Comparison of ENCODE assay signal across 8 mouse cellular contexts in genomic region chr9:110116353-110116976, GRCm38 (mm10). TPM values are rescaled to one million over a fixed set of nuclear protein-coding genes. Genes with fewer than 3 reads are reported as not detected.
DNase-seq lines count a peak whose midpoint lies in the region; ATAC-seq and TF ChIP-seq lines count a peak whose summit lies in the region.

No protein-coding gene starts in this region.

- peaks cover 5% of the 10 kb centered on the region for H3K36me3 ChIP-seq in kidney, adult 2 months (ENCODE audit: control insufficient read depth, insufficient read depth, low read length)
- peaks cover 33% of the 10 kb centered on the region for H3K36me3 ChIP-seq in heart, postnatal 0 days (replicated peaks; ENCODE audit: control insufficient read depth, insufficient read depth, low read length)
- peaks cover 28% of the 10 kb centered on the region for H3K36me3 ChIP-seq in midbrain, embryonic 12.5 days

- no peak for TF ChIP-seq POLR2A in kidney, adult 2 months (IDR thresholded peaks at IDR 0.05; ENCODE audit: low read depth, low read length)

- ATAC-seq in heart, postnatal 0 days (ENCODE audit: insufficient read depth, low read depth) = no peak
- no peak; the same call in 1 of the 2 replicates for ATAC-seq in midbrain, embryonic 12.5 days (ENCODE audit: low FRiP score, low read depth)
- ATAC-seq in megakaryocyte progenitor cell, adult 5-6 weeks (replicated peaks; ENCODE audit: poor library complexity) = no peak

- no peak for TF ChIP-seq CTCF in kidney, adult 2 months (conservative IDR thresholded peaks at IDR 0.05; ENCODE audit: insufficient read depth, insufficient read length, low read depth, low read length)
- TF ChIP-seq CTCF in heart, postnatal 0 days (IDR thresholded peaks at IDR 0.05; ENCODE audit: low read depth) = no peak

- no peak for TF ChIP-seq EP300 in heart, postnatal 0 days (IDR thresholded peaks at IDR 0.05; ENCODE audit: low read depth)

- peaks cover 7% of the 10 kb centered on the region; the same call in 1 of the 2 replicates for H3K4me1 ChIP-seq in kidney, adult 2 months (ENCODE audit: control insufficient read depth, insufficient read depth, low read length)
- H3K4me1 ChIP-seq in heart, postnatal 0 days (ENCODE audit: control insufficient read depth, insufficient read depth) = peaks cover 11% of the 10 kb centered on the region
- peaks cover 19% of the 10 kb centered on the region for H3K4me1 ChIP-seq in midbrain, embryonic 12.5 days

- 5% methylated on average over 10 of the region's 10 CpGs for WGBS in kidney, adult 2 months
- WGBS in heart, postnatal 0 days = 15% methylated on average over 10 of the region's 10 CpGs
- WGBS in midbrain, embryonic 12.5 days = 10% methylated on average over 10 of the region's 10 CpGs

- H3K4me2 ChIP-seq in heart, postnatal 0 days (ENCODE audit: low read depth, low read length) = peak overlapping the region; percentile 94
- H3K4me2 ChIP-seq in midbrain, embryonic 12.5 days (replicated peaks) = peak overlapping the region; percentile 77

- DNase-seq in kidney, adult 2 months = no peak
- DNase-seq in kidney, adult 8-10 months = no peak
- peak; percentile 45 for DNase-seq in MN1 (ENCODE audit: low spot score)
- peak; percentile 31 for DNase-seq in heart, postnatal 0 days (ENCODE audit: low spot score)
- DNase-seq in gastrocnemius, adult 18-20 months (ENCODE audit: low spot score) = no peak
- DNase-seq in gastrocnemius, postnatal 10 days = no peak

- H3K4me3 ChIP-seq in kidney, adult 2 months (ENCODE audit: insufficient read depth, low read depth, low read length) = peak overlapping the region; percentile 100
- peak overlapping the region; percentile 74 for H3K4me3 ChIP-seq in heart, postnatal 0 days (ENCODE audit: low read depth, low read length)
- H3K4me3 ChIP-seq in midbrain, embryonic 12.5 days = peak overlapping the region; percentile 85

- H3K27ac ChIP-seq in kidney, adult 2 months (ENCODE audit: insufficient read depth, low read depth, low read length) = peak overlapping the region; percentile 84
- peak overlapping the region; percentile 91 for H3K27ac ChIP-seq in heart, postnatal 0 days (ENCODE audit: low read depth)
- H3K27ac ChIP-seq in midbrain, embryonic 12.5 days (replicated peaks) = peak overlapping the region; percentile 97

- no peaks in the 10 kb centered on the region for H3K27me3 ChIP-seq in kidney, adult 2 months (replicated peaks; ENCODE audit: control insufficient read depth, insufficient read depth, low read length)
- no peaks in the 10 kb centered on the region for H3K27me3 ChIP-seq in heart, postnatal 0 days (ENCODE audit: control insufficient read depth, insufficient read depth, low read length)
- no peaks in the 10 kb centered on the region for H3K27me3 ChIP-seq in midbrain, embryonic 12.5 days

- peak overlapping the region; percentile 84 for H3K9ac ChIP-seq in heart, postnatal 0 days (replicated peaks; ENCODE audit: low read depth, low read length)
- peak overlapping the region; percentile 93 for H3K9ac ChIP-seq in midbrain, embryonic 12.5 days (replicated peaks)

- H3K9me3 ChIP-seq in heart, postnatal 0 days (replicated peaks; ENCODE audit: control insufficient read depth, low read length) = no peaks in the 10 kb centered on the region
- no peaks in the 10 kb centered on the region for H3K9me3 ChIP-seq in midbrain, embryonic 12.5 days

RNA-seq across cellular contexts. Expression of gene Smarcc1, which starts 1.0 kb away (rescaled TPM):
- 12.0 and 12.2 TPM in 2 replicates for polyA plus RNA-seq in kidney, adult 2 months (2012; rRNA removed)
- 7.8 and 28.3 TPM in 2 replicates for total RNA-seq in heart, postnatal 0 days (2014; rRNA removed; ENCODE audit: low replicate concordance)
- 31.9 and 32.3 TPM in 2 replicates for polyA plus RNA-seq in heart, postnatal 0 days (2015; fragmentation: Nextera tagmentation; extraction: Ambion mirVana)
- 208 and 215 TPM in 2 replicates for polyA plus RNA-seq in midbrain, embryonic 12.5 days (2016; fragmentation: Nextera tagmentation; extraction: Ambion mirVana)
- 113 and 117 TPM in 2 replicates for total RNA-seq in megakaryocyte progenitor cell, adult 5-6 weeks (2015)
- 62.3 and 78.3 TPM in 2 replicates for total RNA-seq in megakaryocyte progenitor cell, adult 5-6 weeks (2017)
- 10 to 100 TPM; 23.4 to 24.3 TPM for total RNA-seq in gastrocnemius, adult 18-20 months (2021)
- total RNA-seq in gastrocnemius, postnatal 10 days (2021) = 10 to 100 TPM; 34.5 to 41.9 TPM

RNA-seq across cellular contexts. Expression of gene Dhx30, which starts 1.2 kb away (rescaled TPM):
- 84.3 and 87.6 TPM in 2 replicates for polyA plus RNA-seq in kidney, adult 2 months (2012; rRNA removed)
- total RNA-seq in heart, postnatal 0 days (2014; rRNA removed; ENCODE audit: low replicate concordance) = 111 and 120 TPM in 2 replicates
- 63.6 and 66.4 TPM in 2 replicates for polyA plus RNA-seq in heart, postnatal 0 days (2015; fragmentation: Nextera tagmentation; extraction: Ambion mirVana)
- 224 and 228 TPM in 2 replicates for polyA plus RNA-seq in midbrain, embryonic 12.5 days (2016; fragmentation: Nextera tagmentation; extraction: Ambion mirVana)
- total RNA-seq in megakaryocyte progenitor cell, adult 5-6 weeks (2015) = 56.3 and 69.5 TPM in 2 replicates
- 45.0 and 69.6 TPM in 2 replicates for total RNA-seq in megakaryocyte progenitor cell, adult 5-6 weeks (2017)
- total RNA-seq in gastrocnemius, adult 18-20 months (2021) = 10 to 100 TPM; 31.6 to 32.5 TPM
- 10 to 100 TPM; 43.3 to 45.5 TPM for total RNA-seq in gastrocnemius, postnatal 10 days (2021)

Comparison
In these comparisons a context has a peak if more than half of its experiments do, and no peak if none do; other contexts are left out.
1. DNase-seq: peak in MN1 (single experiment) and heart, postnatal 0 days (single experiment); none in kidney, adult 2 months (single experiment), kidney, adult 8-10 months (0 of 2), gastrocnemius, adult 18-20 months (single experiment) and gastrocnemius, postnatal 10 days (single experiment).
2. Peak in every context shown above with its lines, with median percentiles within 50 percentile points of each other: H3K27ac ChIP-seq and H3K4me3 ChIP-seq.